Mouse (Mus musculus): ENCODE data around the gene Srebf1.

Srebf1 gene

DNA sequence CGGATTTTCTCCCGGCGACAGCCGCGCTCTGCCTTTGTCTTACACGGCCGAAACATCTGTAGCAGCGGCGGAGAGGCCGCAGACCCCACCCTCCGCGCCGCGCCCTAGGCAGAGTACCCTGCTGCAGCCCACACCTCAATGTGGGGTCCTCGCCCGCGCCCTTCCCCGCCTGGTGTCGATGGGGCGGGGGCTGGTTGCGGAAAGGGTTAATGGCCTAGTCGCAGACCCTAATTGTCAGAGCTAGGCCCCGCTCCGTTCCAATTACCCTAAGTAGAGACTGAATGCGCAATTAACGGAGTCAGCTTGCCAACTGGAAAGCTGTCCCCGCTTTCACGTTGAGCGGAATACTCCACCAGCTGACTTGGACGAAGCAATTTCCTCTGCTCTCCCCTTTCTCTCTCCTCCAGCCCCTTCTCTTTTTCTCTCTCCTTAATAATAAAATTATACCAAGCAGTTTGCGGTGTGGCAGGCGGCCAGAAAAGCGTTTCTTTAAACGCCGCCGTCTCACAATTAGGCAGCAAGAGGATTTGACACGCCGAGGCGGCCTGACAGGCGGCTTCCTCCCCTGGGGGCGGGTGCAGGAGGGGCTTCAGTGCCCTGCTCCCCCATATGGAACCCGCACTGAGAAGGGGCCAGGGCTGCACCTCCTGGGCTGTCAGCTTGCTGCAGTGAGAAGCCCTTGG is 45.3 kb downstream of the Srebf1 start:
- DNase-seq = peak; percentile 53 to 69

DNA sequence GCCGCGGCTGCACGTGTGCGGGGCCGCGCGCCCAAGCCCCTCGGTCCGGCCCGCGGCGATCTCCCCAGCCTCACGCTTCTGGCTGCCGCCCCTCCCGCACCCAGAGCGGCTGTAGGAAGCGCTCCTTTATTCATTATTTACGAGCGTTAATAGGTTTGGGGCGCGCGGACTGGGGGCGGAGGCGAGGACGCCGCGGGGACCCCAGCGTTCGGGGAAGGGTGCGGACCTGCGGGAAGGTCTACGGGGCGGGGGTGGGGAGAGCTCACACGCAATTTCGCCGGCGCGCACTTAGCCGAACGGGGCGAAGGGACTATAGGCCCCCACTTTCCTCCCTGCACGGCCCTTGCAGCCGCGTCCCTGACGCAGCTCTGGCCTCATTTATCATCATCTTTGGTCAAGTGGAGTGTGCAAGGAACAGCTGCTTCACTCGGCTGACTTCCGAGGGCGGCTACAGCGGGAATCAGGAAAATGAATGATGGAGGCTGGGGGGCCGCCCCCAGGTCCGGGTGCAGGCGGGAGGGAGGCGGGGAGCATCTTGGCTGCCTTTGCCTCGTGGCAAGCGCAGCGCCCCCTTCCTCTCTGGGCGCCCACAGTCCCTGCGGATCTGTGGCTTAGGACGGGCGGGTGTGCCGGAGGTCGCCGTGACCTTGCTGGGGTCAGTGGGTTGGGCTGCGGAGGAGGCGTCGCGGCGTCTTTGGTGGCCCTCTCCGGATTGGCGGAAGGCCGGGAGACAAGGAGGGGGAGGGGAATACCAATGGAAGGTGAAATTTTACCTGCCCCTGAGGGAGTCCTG is 46.0 kb downstream of the Srebf1 start:
- peak; percentile 83 to 84 for DNase-seq

DNA sequence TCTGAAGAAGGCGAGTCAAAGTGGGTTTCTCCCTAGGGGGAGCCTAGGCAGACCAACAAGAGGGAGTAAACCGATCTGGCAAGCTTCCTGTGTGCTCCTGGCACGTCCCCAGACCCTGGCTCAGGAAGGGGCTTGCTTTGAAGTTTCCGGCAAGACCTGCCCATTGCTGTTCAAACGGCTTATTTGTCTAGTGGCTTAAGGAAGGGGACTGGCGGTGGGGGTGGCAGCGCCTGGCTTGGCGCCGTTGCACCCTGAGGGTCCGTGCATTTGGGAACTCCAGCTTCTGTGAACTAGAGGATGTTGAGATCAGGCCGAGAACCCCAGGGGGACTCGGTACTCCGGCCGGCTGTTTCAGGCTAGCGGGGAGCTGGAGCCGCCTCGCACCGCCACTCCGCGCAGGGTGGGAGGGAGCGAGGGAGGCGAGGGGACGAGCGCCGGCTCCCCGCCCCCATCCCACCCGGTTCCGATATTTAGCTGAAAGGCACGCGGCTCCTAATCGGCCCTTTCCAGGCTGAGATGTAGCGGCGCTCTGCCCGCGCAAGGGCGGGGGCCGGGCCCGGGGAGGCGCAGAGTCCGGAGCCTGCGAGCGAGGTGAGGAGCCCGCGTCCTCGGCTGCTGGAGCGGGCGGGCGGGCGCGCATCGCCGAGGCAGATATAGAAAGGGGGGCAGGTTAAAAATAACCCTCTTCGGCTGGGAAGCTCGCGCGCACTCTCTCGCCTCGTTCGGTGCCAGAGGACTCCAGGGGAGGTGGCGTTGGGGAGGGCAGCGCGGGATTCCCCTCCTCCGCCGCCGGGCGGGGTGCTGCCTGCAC is 46.8 kb downstream of the Srebf1 start:
- DNase-seq = peak; percentile 85 to 86

DNA sequence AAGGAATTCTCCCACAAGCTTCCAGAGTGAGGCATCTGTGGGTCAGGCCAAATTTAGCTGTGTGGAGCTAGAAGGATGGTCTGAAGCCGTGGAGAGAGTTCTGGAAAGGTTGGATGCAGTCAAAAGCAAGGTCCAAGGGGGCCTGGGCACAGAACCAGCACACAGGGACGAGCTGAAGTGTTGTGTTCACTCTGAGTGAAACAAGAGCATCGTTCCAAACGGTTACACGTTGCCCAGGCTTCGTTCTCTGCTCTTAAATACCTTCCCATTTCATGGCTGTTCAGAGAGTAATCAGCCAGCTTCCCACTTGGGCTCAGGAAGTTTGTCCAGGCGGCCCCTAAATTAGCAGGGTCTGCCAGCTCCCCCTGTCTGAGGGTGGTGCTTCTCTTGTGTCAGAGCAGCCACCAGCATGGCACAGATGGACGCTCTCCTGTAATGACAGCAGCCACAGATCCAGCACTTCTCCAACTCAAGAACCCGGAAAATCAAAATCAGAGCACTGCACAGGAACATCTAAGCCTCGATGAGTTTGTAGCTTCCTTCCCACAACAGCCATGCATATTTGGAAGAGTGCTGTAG is 48.7 kb downstream of the Srebf1 start:
- peak; percentile 29 to 38 for DNase-seq

DNA sequence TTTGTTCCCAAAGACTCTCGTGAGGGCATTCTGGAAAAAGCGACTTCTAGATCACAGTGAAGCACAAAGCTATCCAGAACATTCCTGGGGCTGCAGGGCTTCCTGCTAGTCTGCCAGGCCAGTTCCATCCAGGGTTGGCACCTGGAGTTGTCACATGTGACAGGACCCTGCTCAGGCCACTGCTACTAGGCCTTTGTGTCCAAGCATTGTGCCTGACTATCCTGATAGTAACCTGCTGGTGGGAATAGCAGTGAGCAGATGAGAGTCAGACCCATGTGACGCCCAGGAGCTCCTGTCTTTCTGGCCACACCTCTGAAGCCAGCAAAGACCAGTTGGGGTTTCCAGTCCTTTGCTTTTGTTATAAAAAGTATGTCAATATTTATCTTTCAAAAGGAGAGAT is 50.3 kb downstream of the Srebf1 start:
- no peak for DNase-seq

DNA sequence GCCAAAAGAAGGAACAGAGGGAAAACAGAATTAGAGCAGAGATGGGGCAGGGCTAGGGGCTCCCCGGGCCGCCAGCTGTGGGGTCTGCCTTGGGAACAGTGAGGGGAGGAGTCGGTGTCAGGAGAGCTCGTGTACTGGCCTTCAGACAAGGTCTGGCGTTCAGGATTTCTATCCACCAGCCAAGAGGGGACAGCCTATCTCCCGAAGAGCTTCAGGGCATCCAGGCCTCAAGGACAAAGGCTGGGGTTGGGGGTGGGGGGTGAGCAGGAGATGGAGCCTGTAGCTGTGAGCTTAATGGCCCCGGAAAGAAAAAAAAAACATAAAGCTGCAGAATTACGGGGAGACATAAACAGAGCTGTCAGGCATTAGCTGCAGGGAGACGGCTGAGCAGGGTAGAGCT is 53.6 kb downstream of the Srebf1 start:
- no peak for DNase-seq

DNA sequence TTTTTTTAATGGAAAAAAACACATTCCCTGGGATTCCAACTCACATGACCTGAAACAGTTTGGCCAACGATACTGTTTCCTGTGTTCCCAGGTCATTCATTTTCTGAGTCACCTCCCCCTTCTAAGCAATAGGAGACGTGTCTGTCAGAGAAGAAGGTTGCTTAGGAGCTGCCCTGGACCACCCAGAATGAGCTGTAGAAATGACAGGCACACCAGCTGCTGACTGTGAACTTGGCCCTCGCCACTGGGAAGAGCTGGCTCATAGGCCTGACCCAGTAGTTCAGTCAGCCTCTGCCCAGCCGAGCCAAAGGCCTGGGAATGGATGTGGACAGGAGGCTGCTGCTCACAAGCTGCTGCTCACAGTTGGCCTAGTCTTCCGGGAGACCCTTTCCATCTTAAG is 57.3 kb downstream of the Srebf1 start:
- DNase-seq = peak in 1 of 2 experiments; percentile 22

DNA sequence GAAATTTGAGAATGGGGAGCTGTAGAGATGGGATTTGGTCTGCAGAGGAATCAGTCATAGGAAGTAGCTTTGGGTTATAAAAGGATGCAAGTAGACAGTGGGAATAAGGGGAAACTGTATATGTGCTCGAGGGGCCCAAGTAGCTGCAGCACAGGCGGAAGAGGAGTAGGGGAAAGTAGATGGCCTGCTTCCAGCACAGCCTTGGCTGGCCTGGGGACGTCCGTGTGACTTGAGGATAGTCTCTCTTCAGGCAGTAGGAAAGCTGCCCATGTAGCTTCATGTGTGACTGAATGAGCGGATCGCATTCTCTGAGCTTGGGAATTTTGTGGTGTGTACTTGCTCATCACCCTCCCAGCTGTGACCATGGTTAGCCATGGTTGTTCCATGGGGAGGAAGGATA is 57.9 kb downstream of the Srebf1 start:
- DNase-seq = no peak

DNA sequence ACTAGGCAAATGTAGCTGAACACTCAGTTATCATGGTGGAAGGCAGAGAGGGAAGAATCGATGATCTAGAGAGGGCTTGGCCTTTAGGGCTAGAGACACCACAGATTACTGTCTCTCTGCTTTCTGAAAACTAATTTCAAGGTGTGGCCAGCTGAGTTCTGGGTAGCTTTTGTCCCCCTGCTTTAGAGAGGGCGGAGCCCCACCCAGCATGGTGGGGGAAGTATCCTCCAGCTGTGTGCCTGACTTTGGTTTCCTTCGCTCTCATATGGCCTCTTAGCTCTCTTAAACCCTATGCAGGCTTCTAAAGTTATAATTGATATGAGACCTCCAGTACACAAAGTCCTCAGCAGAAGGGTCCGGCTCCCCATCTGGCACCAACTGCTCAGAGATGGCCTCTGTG is 59.0 kb downstream of the Srebf1 start:
- DNase-seq = no peak

DNA sequence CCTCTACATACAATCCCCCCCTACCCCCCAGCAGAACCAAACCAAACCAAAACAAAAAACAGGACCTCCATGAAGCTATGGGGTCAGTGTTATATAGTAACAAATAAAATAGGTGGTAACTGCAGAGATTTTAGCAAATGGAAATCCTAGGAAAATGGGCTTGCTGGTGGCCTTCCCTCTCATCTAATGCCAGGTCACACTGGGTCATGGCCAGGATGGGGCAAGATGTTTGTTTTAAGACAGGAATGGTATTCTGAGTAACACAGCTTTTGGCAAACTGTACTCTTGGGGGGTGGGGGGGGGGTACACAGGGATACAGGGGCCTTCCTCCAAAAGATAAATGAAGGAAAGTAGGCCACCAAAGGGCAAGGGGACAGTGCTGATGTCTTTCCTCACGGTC is 59.8 kb downstream of the Srebf1 start:
- no peak for DNase-seq

DNA sequence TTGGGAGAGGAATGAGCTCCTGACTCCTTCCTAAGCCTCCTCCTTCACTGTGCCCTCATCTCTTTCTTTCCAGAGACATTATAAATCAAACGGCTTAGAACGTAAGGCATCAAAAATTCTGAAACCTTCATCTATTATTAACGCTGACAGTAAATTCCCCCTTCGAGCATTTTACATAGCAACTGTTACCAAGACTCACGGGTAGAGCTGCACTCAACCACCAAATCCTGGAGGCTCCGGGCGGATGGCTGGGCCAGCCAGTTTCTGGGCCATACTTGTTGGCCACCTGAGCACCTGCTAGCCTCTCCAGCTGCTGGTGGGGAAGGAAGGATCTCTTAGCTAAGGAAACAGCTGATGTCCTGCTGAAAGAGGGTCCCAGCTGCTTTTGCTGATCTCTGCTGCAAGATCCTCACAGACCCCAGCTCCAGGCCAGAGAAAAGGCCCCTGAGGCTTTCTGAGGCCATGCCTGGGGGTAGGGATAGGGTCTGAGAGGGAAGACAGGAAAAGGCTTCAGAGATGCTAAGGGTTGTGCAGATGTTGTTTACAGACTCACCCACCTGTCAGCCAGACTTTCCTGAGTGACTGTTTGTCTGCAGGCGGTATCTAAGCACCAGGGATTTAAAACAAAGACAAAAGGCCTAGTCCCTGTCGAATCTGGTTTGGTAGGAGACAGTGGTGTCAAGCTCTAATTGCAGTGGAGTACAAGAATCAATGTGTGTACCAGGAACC is 61.1 kb downstream of the Srebf1 start:
- DNase-seq = no peak

DNA sequence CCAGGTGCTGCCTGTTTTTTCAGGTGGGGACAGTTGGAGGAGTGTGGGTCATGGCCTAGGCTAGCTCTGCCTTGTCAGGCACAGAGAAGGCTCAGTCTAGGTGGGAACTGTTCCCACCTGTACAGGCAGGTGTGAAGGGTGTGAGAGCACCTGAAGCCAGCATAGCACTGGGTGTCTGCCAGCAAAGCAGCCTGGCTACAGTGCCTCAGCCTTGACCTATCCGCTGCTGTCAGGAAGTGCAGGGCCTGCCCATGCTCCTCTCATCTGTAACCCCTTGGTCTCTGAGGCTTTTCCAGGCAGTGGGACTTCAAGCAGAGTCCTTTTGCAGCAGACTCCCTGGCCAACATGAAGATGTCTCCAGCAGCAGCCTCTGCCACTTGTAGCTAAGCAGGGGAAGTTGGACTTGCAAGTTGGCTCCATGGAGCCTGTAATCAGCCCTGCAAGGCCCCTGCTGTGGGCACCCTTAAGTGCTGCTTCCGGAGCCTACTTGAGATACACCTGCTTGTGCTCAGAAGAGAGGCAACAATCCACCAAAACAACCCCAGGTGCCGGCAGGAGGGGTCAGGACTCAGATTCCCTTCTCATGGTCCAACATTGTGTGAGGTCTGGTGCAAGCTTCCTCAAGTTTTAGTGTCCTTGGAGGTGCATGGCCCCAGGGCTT is 61.8 kb downstream of the Srebf1 start:
- peak in 1 of 2 experiments; percentile 20 for DNase-seq

DNA sequence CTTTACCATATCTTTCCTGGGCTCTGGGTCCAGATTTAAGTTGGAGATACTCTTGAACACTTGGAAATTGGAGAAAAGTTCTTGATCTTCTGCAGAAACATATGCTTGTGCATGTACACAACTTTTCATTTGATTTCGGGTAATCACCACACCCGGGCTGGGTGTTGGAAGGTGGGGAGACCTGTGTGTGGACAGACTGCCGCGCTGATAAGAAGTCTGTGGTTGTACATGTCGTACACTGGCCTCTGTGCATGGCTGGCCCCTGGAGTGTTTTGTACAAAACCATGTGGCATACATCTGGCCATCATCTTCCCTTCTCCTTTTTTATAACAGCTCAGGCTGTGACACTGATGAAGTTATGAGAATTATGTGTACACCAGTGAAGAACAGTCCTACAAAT is 62.4 kb downstream of the Srebf1 start:
- no peak for DNase-seq

DNA sequence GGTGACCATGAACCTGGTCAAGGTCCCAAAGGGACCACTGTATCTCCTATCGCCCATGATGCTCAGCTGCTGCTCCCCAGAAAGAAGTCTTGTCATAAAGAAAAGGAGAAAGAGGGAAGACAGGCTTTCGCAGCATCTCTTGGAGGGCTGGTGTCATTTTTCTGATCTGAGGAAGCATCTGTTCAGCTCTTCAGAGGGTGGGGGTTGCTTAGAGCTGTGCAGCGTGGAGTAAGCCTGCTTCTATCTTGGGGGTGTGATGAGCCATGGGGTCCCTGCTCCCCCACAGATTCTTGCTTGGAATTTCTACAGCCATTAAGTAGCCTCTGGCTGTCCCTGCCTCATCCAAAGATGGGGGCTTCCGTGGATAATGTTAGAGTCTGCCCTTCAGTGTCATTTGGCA is 64.1 kb downstream of the Srebf1 start:
- DNase-seq = no peak

DNA sequence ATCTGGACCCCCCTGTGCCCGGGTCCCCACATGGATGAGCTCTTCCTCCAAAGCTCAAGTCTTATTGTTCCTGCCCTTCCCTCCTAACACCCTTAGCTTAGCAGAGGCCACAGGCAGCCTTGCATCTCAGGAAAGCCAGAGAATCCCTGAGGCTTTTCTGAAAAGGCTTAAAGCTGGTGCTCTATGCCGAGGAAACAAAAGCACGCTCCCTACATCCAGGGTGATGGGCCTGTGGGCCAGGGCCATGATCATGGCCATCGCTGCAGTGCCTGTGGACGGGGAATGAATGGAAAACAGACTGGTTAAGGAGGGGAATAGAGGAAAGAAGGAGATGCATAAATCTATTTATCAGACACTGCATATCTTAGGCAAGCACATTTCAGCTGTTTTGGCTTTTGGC is 66.7 kb downstream of the Srebf1 start:
- no peak for DNase-seq

DNA sequence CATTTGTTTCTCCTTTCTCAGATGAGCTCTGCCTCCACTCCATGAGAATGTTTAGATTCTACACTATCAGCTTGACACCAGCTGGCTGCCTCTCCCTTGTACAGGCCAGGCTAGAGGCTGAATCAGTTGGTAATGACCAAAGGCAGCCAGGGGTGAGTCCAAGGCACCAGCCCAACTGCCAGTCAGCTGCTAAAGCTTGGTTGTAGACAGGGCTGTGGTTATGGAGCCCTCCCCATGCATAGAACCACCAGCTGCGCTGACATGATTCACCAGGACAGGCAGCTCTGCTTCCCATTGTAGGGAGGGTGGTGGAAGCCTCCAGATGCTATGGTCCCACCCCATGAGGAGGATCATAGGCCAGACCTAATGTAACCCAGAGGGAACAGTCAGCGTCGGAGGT is 68.4 kb downstream of the Srebf1 start:
- DNase-seq = no peak

DNA sequence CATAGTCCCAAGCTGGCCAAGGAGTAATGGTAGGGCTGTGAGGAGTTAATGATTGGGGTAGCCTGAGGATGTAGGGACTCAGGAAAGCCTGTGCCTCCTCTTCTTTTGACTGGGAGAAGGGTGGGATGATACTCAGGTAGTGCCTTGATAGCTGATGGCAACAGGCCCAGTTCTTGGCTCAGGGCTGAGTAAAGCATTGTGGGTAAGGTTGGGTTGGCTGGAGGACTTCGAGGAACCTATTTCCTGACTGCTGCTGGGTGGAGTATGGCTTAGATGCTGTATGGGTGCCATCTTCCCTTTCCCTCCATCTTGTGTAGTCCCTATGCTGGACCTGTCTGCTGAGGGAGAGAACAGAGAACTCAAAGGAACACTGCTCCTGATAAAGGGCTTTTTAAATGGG is 70.0 kb downstream of the Srebf1 start:
- no peak for DNase-seq

DNA sequence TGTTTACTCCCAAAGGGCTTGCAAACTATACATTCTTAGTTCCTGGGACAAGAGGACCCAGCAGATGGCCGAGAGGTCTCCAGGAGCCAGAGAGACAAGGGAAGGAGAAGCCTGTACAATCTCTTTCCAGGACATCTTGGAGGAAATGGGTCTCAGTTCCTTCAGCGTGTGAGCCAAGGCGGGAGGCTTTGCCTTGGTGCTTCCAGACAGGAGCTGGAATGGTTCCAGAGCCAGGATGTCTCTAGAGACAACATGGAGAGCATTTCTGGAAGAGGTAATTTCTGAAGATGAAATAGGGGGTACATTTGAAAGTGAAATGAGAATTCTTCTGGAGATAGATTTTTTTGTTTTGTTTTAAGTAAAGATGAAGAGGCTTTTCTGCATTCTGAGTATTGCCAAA is 71.7 kb downstream of the Srebf1 start:
- DNase-seq = peak; percentile 47 to 52
